Mouse (Mus musculus) spleen, postnatal 36 days (tissue): ENCODE measurements at regions not wholly inside any gene's neighbourhood (a gene's known extent, or its start where the extent isn't known, plus 50 kb on each side); places are given as distances from the start of the nearest gene placed in this dataset.

Experiments used
- DNase-seq, 2 experiments: peaks; one replicate each; pipeline ENCODE4 v3.0.0; 2022; ENCODE audit warnings: low spot score in 2 of 2, mixed read lengths in 1 of 2

GRCm38 (mm10) chr15:7005142-7005541 is 85.3 kb upstream of the Lifr start:
- DNase-seq = no peak

- no peak for DNase-seq
Measured at GRCm38 (mm10) chr15:7006271-7006670, 84.1 kb upstream of the Lifr start.

- no peak for DNase-seq
Measured at GRCm38 (mm10) chr15:7008725-7009380, 81.6 kb upstream of the Lifr start.

- DNase-seq = no peak
Measured at GRCm38 (mm10) chr15:7010966-7011695, 79.3 kb upstream of the Lifr start.

- no peak for DNase-seq
Measured at GRCm38 (mm10) chr15:7011696-7012070, 78.7 kb upstream of the Lifr start.

GRCm38 (mm10) chr15:7012446-7012845 is 78.0 kb upstream of the Lifr start:
- no peak for DNase-seq

GRCm38 (mm10) chr15:7013047-7013446 is 77.4 kb upstream of the Lifr start:
- no peak for DNase-seq

GRCm38 (mm10) chr15:7014984-7015383 is 75.4 kb upstream of the Lifr start:
- no peak for DNase-seq

GRCm38 (mm10) chr15:7016018-7016417 is 74.4 kb upstream of the Lifr start:
- DNase-seq = no peak

- DNase-seq = no peak
Measured at GRCm38 (mm10) chr15:7017281-7017845, 73.1 kb upstream of the Lifr start.

- no peak for DNase-seq
Measured at GRCm38 (mm10) chr15:7022660-7023059, 67.8 kb upstream of the Lifr start.

- no peak for DNase-seq
Measured at GRCm38 (mm10) chr15:7025194-7025593, 65.2 kb upstream of the Lifr start.

- DNase-seq = no peak
Measured at GRCm38 (mm10) chr15:7031297-7032043, 58.9 kb upstream of the Lifr start.

GRCm38 (mm10) chr15:7037475-7037874 is 52.9 kb upstream of the Lifr start:
- DNase-seq = no peak

- DNase-seq = no peak
Measured at GRCm38 (mm10) chr15:7039119-7039518, 51.3 kb upstream of the Lifr start.

- DNase-seq = peak in 1 of 2 experiments; percentile 3
Measured at GRCm38 (mm10) chr15:7039825-7040224, 50.6 kb upstream of the Lifr start.
